Mouse (Mus musculus): ENCODE data around the gene Fam171a2. TPM values are rescaled to one million over a fixed set of nuclear protein-coding genes. Genes with fewer than 3 reads are reported as not detected.
A peak's percentile ranks its signal among the peaks of the same experiment; 100 is the strongest.

The Fam171a2 gene
- total RNA-seq, 2 experiments from 2014 or later = 125 to 135 TPM

GRCm38 (mm10) chr11:102405544-102406285 lies 41.8 kb downstream of the Fam171a2 start:
- intact Hi-C loops (cut with DNase I) = loop anchor here (2.0 kb wide), 1 partner anchor 87 kb away; the partner anchor contains the start of gene Ubtf
- DNase-seq (ENCODE audit: extremely low spot score in 1 of 2, low spot score in 2 of 2) = no peak

GRCm38 (mm10) chr11:102404161-102405010 lies 43.1 kb downstream of the Fam171a2 start:
- DNase-seq (ENCODE audit: extremely low spot score in 1 of 2, low spot score in 2 of 2) = no peak
- intact Hi-C loops (cut with DNase I) = loop anchor here (5.0 kb wide), 1 partner anchor 33 kb away; no protein-coding TSS in a partner anchor

- intact Hi-C loops (cut with DNase I) = loop anchor here (5.0 kb wide), 1 partner anchor 34 kb away; no protein-coding TSS in a partner anchor
These were observed 43.8 kb downstream of the Fam171a2 start for GRCm38 (mm10) chr11:102403657-102404056.

GRCm38 (mm10) chr11:102401898-102402500 lies 45.5 kb downstream of the Fam171a2 start:
- intact Hi-C loops (cut with DNase I) = loop anchor here (5.0 kb wide), 1 partner anchor 35 kb away; no protein-coding TSS in a partner anchor

More at GRCm38 (mm10) chr11:102403657-102404056, 43.8 kb downstream of the Fam171a2 start:
- DNase-seq (ENCODE audit: extremely low spot score in 1 of 2, low spot score in 2 of 2) = no peak

GRCm38 (mm10) chr11:102400513-102401084 lies 46.9 kb downstream of the Fam171a2 start:
- intact Hi-C loops (cut with DNase I) = loop anchor here (5.0 kb wide), 1 partner anchor 37 kb away; no protein-coding TSS in a partner anchor
- peak in 1 of 2 experiments; percentile 41 for DNase-seq (ENCODE audit: extremely low spot score in 1 of 2, low spot score in 2 of 2)

More at GRCm38 (mm10) chr11:102401898-102402500, 45.5 kb downstream of the Fam171a2 start:
- no peak for DNase-seq (ENCODE audit: extremely low spot score in 1 of 2, low spot score in 2 of 2)

- peak in 1 of 2 experiments; percentile 27 for DNase-seq (ENCODE audit: extremely low spot score in 1 of 2, low spot score in 2 of 2)
- intact Hi-C loops (cut with DNase I) = loop anchor here (5.0 kb wide), 1 partner anchor 38 kb away; no protein-coding TSS in a partner anchor
These were observed 47.8 kb downstream of the Fam171a2 start for GRCm38 (mm10) chr11:102399610-102400072.

GRCm38 (mm10) chr11:102399107-102399506 lies 48.4 kb downstream of the Fam171a2 start:
- DNase-seq (ENCODE audit: extremely low spot score in 1 of 2, low spot score in 2 of 2) = peak in 1 of 2 experiments; percentile 23
- intact Hi-C loops (cut with DNase I) = no loop called here

- intact Hi-C loops (cut with DNase I) = no loop called here
- peak in 1 of 2 experiments; percentile 58 for DNase-seq (ENCODE audit: extremely low spot score in 1 of 2, low spot score in 2 of 2)
These were observed 49.3 kb downstream of the Fam171a2 start for GRCm38 (mm10) chr11:102398007-102398825.

GRCm38 (mm10) chr11:102396671-102397141 lies 50.8 kb downstream of the Fam171a2 start:
- intact Hi-C loops (cut with DNase I) = no loop called here
- DNase-seq (ENCODE audit: extremely low spot score in 1 of 2, low spot score in 2 of 2) = peak in 1 of 2 experiments; percentile 61

- no peak for DNase-seq (ENCODE audit: extremely low spot score in 1 of 2, low spot score in 2 of 2)
These were observed 51.2 kb downstream of the Fam171a2 start for GRCm38 (mm10) chr11:102396263-102396662.

GRCm38 (mm10) chr11:102395250-102395649 lies 52.2 kb downstream of the Fam171a2 start:
- intact Hi-C loops (cut with DNase I) = no loop called here
- DNase-seq (ENCODE audit: extremely low spot score in 1 of 2, low spot score in 2 of 2) = peak in 1 of 2 experiments; percentile 52

More at GRCm38 (mm10) chr11:102396263-102396662, 51.2 kb downstream of the Fam171a2 start:
- intact Hi-C loops (cut with DNase I) = no loop called here

GRCm38 (mm10) chr11:102394421-102395124 lies 52.9 kb downstream of the Fam171a2 start:
- DNase-seq (ENCODE audit: extremely low spot score in 1 of 2, low spot score in 2 of 2) = peak in 1 of 2 experiments; percentile 26
- intact Hi-C loops (cut with DNase I) = no loop called here

- DNase-seq (ENCODE audit: extremely low spot score in 1 of 2, low spot score in 2 of 2) = peak in 1 of 2 experiments; percentile 67
- intact Hi-C loops (cut with DNase I) = no loop called here
These were observed 53.6 kb downstream of the Fam171a2 start for GRCm38 (mm10) chr11:102393719-102394420.

- DNase-seq (ENCODE audit: extremely low spot score in 1 of 2, low spot score in 2 of 2) = peak; percentile 96 to 97
- intact Hi-C loops (cut with DNase I) = no loop called here
These were observed 54.2 kb downstream of the Fam171a2 start, which contains the start of gene Rundc3a for GRCm38 (mm10) chr11:102393238-102393634. Gene Rundc3a (plus strand): TSS chr11:102393403.

GRCm38 (mm10) chr11:102392441-102393237 lies 54.8 kb downstream of the Fam171a2 start:
- intact Hi-C loops (cut with DNase I) = no loop called here
- DNase-seq (ENCODE audit: extremely low spot score in 1 of 2, low spot score in 2 of 2) = no peak

Data from left cerebral cortex, postnatal 10 days (tissue).